Mouse (Mus musculus) intestine, embryonic 16.5 days (tissue): ENCODE measurements around the gene Usp18. TPM values are rescaled to one million over a fixed set of nuclear protein-coding genes. Genes with fewer than 3 reads are reported as not detected.
A peak's percentile ranks its signal among the peaks of the same experiment; 100 is the strongest.

ENCODE experiments used
- ATAC-seq: fragments of 200-750 bp; cut with Nextera tagmentation; 2 replicates; pipeline ENCODE4 v1.8.0; 2017; ENCODE audit warnings: moderate TSS enrichment, moderate library complexity
- H3K27ac ChIP-seq: fragments of 300-500 bp; sonication (generic); 2 replicates; pipeline ENCODE4 v1.5.1; 2014; ENCODE audit warnings: mild to moderate bottlenecking, low read length
- H3K27me3 ChIP-seq: fragments of 300-500 bp; sonication (generic); replicated peaks from 2 replicates; pipeline ENCODE4 v1.6.1; 2014; ENCODE audit warnings: low read length, control low read depth, mixed read lengths; ENCODE audit not compliant: control insufficient read depth, insufficient read depth
- H3K36me3 ChIP-seq: fragments of 300-500 bp; sonication (generic); 2 replicates; pipeline ENCODE4 v1.6.1; 2014; ENCODE audit warnings: low read length, control low read depth; ENCODE audit not compliant: control insufficient read depth, insufficient read depth
- H3K4me1 ChIP-seq: fragments of 300-500 bp; sonication (generic); 2 replicates; pipeline ENCODE4 v1.6.1; 2014; ENCODE audit warnings: low read length, control low read depth, mixed read lengths; ENCODE audit not compliant: control insufficient read depth, insufficient read depth
- H3K4me2 ChIP-seq: fragments of 300-500 bp; sonication (generic); 2 replicates; pipeline ENCODE4 v1.6.1; 2014; ENCODE audit warnings: low read depth, low read length, control low read depth
- H3K4me3 ChIP-seq: fragments of 300-500 bp; sonication (generic); 2 replicates; pipeline ENCODE4 v1.5.1; 2014; ENCODE audit warnings: mild to moderate bottlenecking, low read length
- H3K9ac ChIP-seq: fragments of 300-500 bp; sonication (generic); 2 replicates; pipeline ENCODE4 v1.6.1; 2014; ENCODE audit warnings: low read depth, low read length
- H3K9me3 ChIP-seq: fragments of 300-500 bp; sonication (generic); 2 replicates; pipeline ENCODE4 v1.6.1; 2016; ENCODE audit warnings: low read length, control low read depth; ENCODE audit not compliant: control insufficient read depth
- WGBS: fragments of 180-500 bp; shearing (Covaris S2); extraction: QIAGEN DNeasy Blood & Tissue Kit; methylation state at CpG from one replicate; pipeline ENCODE4 v1.1.7; 2014; 5-methylcytosine and 5-hydroxymethylcytosine counted together
- polyA plus RNA-seq: library from polyadenylated mRNA; unstranded; fragments of >200 nt; fragmentation: Nextera tagmentation; extraction: Ambion mirVana; gene quantifications from 2 replicates; pipeline ENCODE4 v1.2.1, GENCODE M21; 2015

Usp18 gene
- polyA plus RNA-seq, 1 experiment from 2014 or later = 2.6 TPM

DNA sequence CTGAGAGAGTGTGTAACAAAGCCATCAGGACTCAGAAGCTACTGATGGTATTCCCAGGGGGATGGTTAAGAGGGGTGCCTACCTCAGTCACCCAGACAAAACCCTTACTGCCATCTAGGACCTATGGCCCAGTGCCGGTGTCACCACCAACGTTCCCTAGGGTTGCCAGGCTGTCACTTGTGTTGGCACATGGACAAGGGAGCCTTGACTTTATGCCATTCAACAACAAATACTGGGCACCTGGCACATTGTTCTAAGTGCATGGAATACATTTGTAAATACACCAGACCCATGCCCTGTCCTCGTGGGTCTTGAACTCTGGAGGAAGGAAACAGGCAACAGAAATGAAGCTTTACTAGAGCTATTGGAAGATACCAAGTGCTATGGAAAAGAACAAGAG lies 59.9 kb downstream of the Usp18 start:
- Histone ChIP-seq H3K9ac (no peak overlapping the region), H3K4me3 (no peak overlapping the region), H3K4me2 (no peak overlapping the region), H3K27ac (no peak overlapping the region), H3K4me1 (0 out of 2 replicates have a peak, but pooled peaks cover under 1% of the 10 kb centered on the region), H3K27me3 (no peaks in the 10 kb centered on the region), H3K36me3 (no peaks in the 10 kb centered on the region), H3K9me3 (no peaks in the 10 kb centered on the region)
- WGBS = 86% methylated on average over 3 of the region's 3 CpGs
- ATAC-seq = no peak

GRCm38 (mm10) chr6:121310984-121311383 lies 65.3 kb downstream of the Usp18 start:
- Histone ChIP-seq H3K27me3 (no peaks in the 10 kb centered on the region), H3K4me1 (no peaks in the 10 kb centered on the region), H3K4me3 (no peak overlapping the region), H3K9me3 (no peaks in the 10 kb centered on the region), H3K36me3 (no peaks in the 10 kb centered on the region), H3K27ac (no peak overlapping the region), H3K4me2 (no peak overlapping the region), H3K9ac (no peak overlapping the region)
- WGBS = 61% methylated on average over 6 of the region's 6 CpGs
- peak; percentile 69; the same call in 1 of the 2 replicates for ATAC-seq

- WGBS = 63% methylated on average over 6 of the region's 6 CpGs
- no peak for ATAC-seq
- Histone ChIP-seq H3K4me2 (no peak overlapping the region), H3K9ac (no peak overlapping the region), H3K27me3 (no peaks in the 10 kb centered on the region), H3K27ac (no peak overlapping the region), H3K4me1 (no peaks in the 10 kb centered on the region), H3K9me3 (no peaks in the 10 kb centered on the region), H3K4me3 (no peak overlapping the region), H3K36me3 (no peaks in the 10 kb centered on the region)
Measured at GRCm38 (mm10) chr6:121319099-121319498, 73.4 kb downstream of the Usp18 start.

Other genes starting within 250 kb of the Usp18 start
- gene Mical3, start 114.9 kb upstream of the Usp18 start, polyA plus RNA-seq = 4.8 and 5.5 TPM in 2 replicates
- gene Pex26, start 62.2 kb upstream of the Usp18 start, polyA plus RNA-seq = 13.4 and 14.8 TPM in 2 replicates
- gene Tuba8, start 35.2 kb upstream of the Usp18 start, polyA plus RNA-seq = 0.44 and 0.68 TPM in 2 replicates
- 0.77 and 1.4 TPM in 2 replicates for gene Slc6a13, start 54.3 kb downstream of the Usp18 start, polyA plus RNA-seq
- gene Slc6a12, start 97.2 kb downstream of the Usp18 start, polyA plus RNA-seq = 0.06 and 0.22 TPM in 2 replicates
- 0.13 TPM in 2 replicates for gene Iqsec3, start 227.8 kb downstream of the Usp18 start, polyA plus RNA-seq